Mouse (Mus musculus): ENCODE measurements around the gene Pon1. TPM values are rescaled to one million over a fixed set of nuclear protein-coding genes. Genes with fewer than 3 reads are reported as not detected.

Gene Pon1
- total RNA-seq, 4 experiments from 2014 or later: 1.3 to 4.7 (median 2.8) TPM

- no peak for DNase-seq
Measured at GRCm38 (mm10) chr6:5120229-5120628, 73.5 kb downstream of the Pon1 start.

- no peak for DNase-seq
Measured at GRCm38 (mm10) chr6:5119181-5119910, 74.4 kb downstream of the Pon1 start.

Other genes starting within 250 kb of the Pon1 start
- 100 to 1,000 TPM in 1 of 4 experiments, 10 to 100 TPM in 3; 34.9 to 145 (median 79.1) TPM for gene Pon3, start 62.3 kb upstream of the Pon1 start, total RNA-seq (2022)
- gene Pon2, start 104.5 kb upstream of the Pon1 start, total RNA-seq (2022): 10 to 100 TPM; 37.0 to 50.9 (median 46.2) TPM
- 1 to 10 TPM in 3 of 4 experiments, under 1 TPM in 1; 0.83 to 1.5 (median 1.1) TPM for gene Asb4, start 189.4 kb upstream of the Pon1 start, total RNA-seq (2022)